Mouse (Mus musculus) lung, embryonic 16.5 days (tissue): ENCODE measurements around the gene Dab2ip. TPM values are rescaled to one million over a fixed set of nuclear protein-coding genes. Genes with fewer than 3 reads are reported as not detected.

Source experiments
- ATAC-seq: fragments of 200-750 bp; cut with Nextera tagmentation; 2 replicates; pipeline ENCODE4 v1.8.0; 2017; ENCODE audit warnings: low read depth, mild to moderate bottlenecking, moderate library complexity
- H3K27ac ChIP-seq: fragments of 300-500 bp; sonication (generic); 2 replicates; pipeline ENCODE4 v1.5.1; 2014; ENCODE audit warnings: mild to moderate bottlenecking, control low read depth, low read length
- H3K27me3 ChIP-seq: fragments of 300-500 bp; sonication (generic); 2 replicates; pipeline ENCODE4 v1.6.1; 2014; ENCODE audit warnings: low read depth, low read length, mixed read lengths; ENCODE audit not compliant: control insufficient read depth, insufficient read depth
- H3K36me3 ChIP-seq: fragments of 300-500 bp; sonication (generic); 2 replicates; pipeline ENCODE4 v1.6.1; 2014; ENCODE audit warnings: low read length; ENCODE audit not compliant: control insufficient read depth, insufficient read depth
- H3K4me1 ChIP-seq: fragments of 300-500 bp; sonication (generic); replicated peaks from 2 replicates; pipeline ENCODE4 v1.6.1; 2014; ENCODE audit warnings: low read length, mixed read lengths; ENCODE audit not compliant: control insufficient read depth, insufficient read depth
- H3K4me2 ChIP-seq: fragments of 300-500 bp; sonication (generic); 2 replicates; pipeline ENCODE4 v1.6.1; 2014; ENCODE audit warnings: low read depth, low read length, control low read depth
- H3K4me3 ChIP-seq: fragments of 300-500 bp; sonication (generic); 2 replicates; pipeline ENCODE4 v1.5.1; 2014; ENCODE audit warnings: mild to moderate bottlenecking, low read length, control low read depth
- H3K9ac ChIP-seq: fragments of 300-500 bp; sonication (generic); 2 replicates; pipeline ENCODE4 v1.6.1; 2014; ENCODE audit warnings: low read length, control low read depth
- H3K9me3 ChIP-seq: fragments of 300-500 bp; sonication (generic); 2 replicates; pipeline ENCODE4 v1.6.1; 2016; ENCODE audit warnings: low read length; ENCODE audit not compliant: control insufficient read depth
- WGBS: fragments of 180-500 bp; shearing (Covaris S2); extraction: QIAGEN DNeasy Blood & Tissue Kit; methylation state at CpG from one replicate; pipeline ENCODE4 v1.1.7; 2014; 5-methylcytosine and 5-hydroxymethylcytosine counted together
- polyA plus RNA-seq: library from polyadenylated mRNA; unstranded; fragments of >200 nt; fragmentation: Nextera tagmentation; extraction: Ambion mirVana; gene quantifications from 2 replicates; pipeline ENCODE4 v1.2.1, GENCODE M21; 2015

The Dab2ip gene
- polyA plus RNA-seq, 1 experiment from 2014 or later = 34.2 TPM

- no peak overlapping the region for H3K9ac ChIP-seq
- 54% methylated on average over 3 of the region's 3 CpGs for WGBS
- H3K27me3 ChIP-seq = no peaks in the 10 kb centered on the region
- H3K9me3 ChIP-seq = no peaks in the 10 kb centered on the region
- no peak overlapping the region for H3K4me3 ChIP-seq
- ATAC-seq = no peak
- H3K4me1 ChIP-seq = peaks cover 33% of the 10 kb centered on the region
- no peak overlapping the region for H3K27ac ChIP-seq
- no peak overlapping the region for H3K4me2 ChIP-seq
- H3K36me3 ChIP-seq = no peaks in the 10 kb centered on the region
Measured at GRCm38 (mm10) chr2:35598819-35599218, 40.8 kb downstream of the Dab2ip start.

- Histone ChIP-seq H3K9ac (no peak overlapping the region), H3K4me2 (no peak overlapping the region), H3K27ac (no peak overlapping the region), H3K4me3 (no peak overlapping the region), H3K27me3 (no peaks in the 10 kb centered on the region), H3K36me3 (no peaks in the 10 kb centered on the region), H3K9me3 (no peaks in the 10 kb centered on the region), H3K4me1 (peaks cover 16% of the 10 kb centered on the region)
- ATAC-seq = no peak
- 82% methylated on average over 3 of the region's 3 CpGs for WGBS
Measured at GRCm38 (mm10) chr2:35601665-35602064, 43.6 kb downstream of the Dab2ip start.

GRCm38 (mm10) chr2:35607476-35607875 is 49.4 kb downstream of the Dab2ip start:
- H3K27ac ChIP-seq = no peak overlapping the region
- WGBS = 41% methylated on average over 8 of the region's 8 CpGs
- no peaks in the 10 kb centered on the region for H3K27me3 ChIP-seq
- ATAC-seq = no peak
- H3K36me3 ChIP-seq = no peaks in the 10 kb centered on the region
- H3K9me3 ChIP-seq = no peaks in the 10 kb centered on the region
- no peak overlapping the region for H3K9ac ChIP-seq
- H3K4me1 ChIP-seq = peaks cover 25% of the 10 kb centered on the region
- H3K4me3 ChIP-seq = no peak overlapping the region
- no peak overlapping the region for H3K4me2 ChIP-seq

- Histone ChIP-seq H3K4me3 (no peak overlapping the region), H3K4me2 (no peak overlapping the region), H3K27ac (no peak overlapping the region), H3K9me3 (no peaks in the 10 kb centered on the region), H3K27me3 (no peaks in the 10 kb centered on the region), H3K36me3 (no peaks in the 10 kb centered on the region), H3K9ac (no peak overlapping the region), H3K4me1 (peaks cover 33% of the 10 kb centered on the region)
- ATAC-seq = no peak
- WGBS = 86% methylated on average over 7 of the region's 7 CpGs
Measured at GRCm38 (mm10) chr2:35608856-35609255, 50.8 kb downstream of the Dab2ip start.

- 38% methylated on average over 9 of the region's 9 CpGs for WGBS
- no peak overlapping the region for H3K27ac ChIP-seq
- H3K36me3 ChIP-seq = no peaks in the 10 kb centered on the region
- H3K9me3 ChIP-seq = no peaks in the 10 kb centered on the region
- ATAC-seq = peak; percentile 42
- H3K4me3 ChIP-seq = no peak overlapping the region
- no peaks in the 10 kb centered on the region for H3K27me3 ChIP-seq
- no peak overlapping the region for H3K4me2 ChIP-seq
- no peak overlapping the region for H3K9ac ChIP-seq
- peaks cover 38% of the 10 kb centered on the region for H3K4me1 ChIP-seq
Measured at GRCm38 (mm10) chr2:35609317-35609716, 51.3 kb downstream of the Dab2ip start.

GRCm38 (mm10) chr2:35610168-35610951 is 52.3 kb downstream of the Dab2ip start:
- no peak overlapping the region for H3K4me2 ChIP-seq
- no peak overlapping the region for H3K9ac ChIP-seq
- WGBS = 18% methylated on average over 11 of the region's 11 CpGs
- no peak for ATAC-seq
- H3K4me3 ChIP-seq = no peak overlapping the region
- H3K27me3 ChIP-seq = no peaks in the 10 kb centered on the region
- no peaks in the 10 kb centered on the region for H3K36me3 ChIP-seq
- H3K4me1 ChIP-seq = peaks cover 48% of the 10 kb centered on the region
- no peak overlapping the region for H3K27ac ChIP-seq
- no peaks in the 10 kb centered on the region for H3K9me3 ChIP-seq

GRCm38 (mm10) chr2:35610976-35611375 is 52.9 kb downstream of the Dab2ip start:
- Histone ChIP-seq H3K4me1 (peaks cover 54% of the 10 kb centered on the region), H3K27me3 (no peaks in the 10 kb centered on the region), H3K36me3 (no peaks in the 10 kb centered on the region), H3K27ac (no peak overlapping the region), H3K4me3 (no peak overlapping the region), H3K9ac (no peak overlapping the region), H3K4me2 (no peak overlapping the region), H3K9me3 (no peaks in the 10 kb centered on the region)
- no peak for ATAC-seq
- whole genome bisulfite sequencing = 79% methylated on average over 7 of the region's 7 CpGs

- ATAC-seq = no peak
- Histone ChIP-seq H3K4me1 (peaks cover 57% of the 10 kb centered on the region), H3K9me3 (no peaks in the 10 kb centered on the region), H3K9ac (no peak overlapping the region), H3K27me3 (no peaks in the 10 kb centered on the region), H3K4me3 (no peak overlapping the region), H3K27ac (no peak overlapping the region), H3K36me3 (no peaks in the 10 kb centered on the region), H3K4me2 (no peak overlapping the region)
- 79% methylated on average over 4 of the region's 4 CpGs for WGBS
Measured at GRCm38 (mm10) chr2:35611645-35612044, 53.6 kb downstream of the Dab2ip start.

GRCm38 (mm10) chr2:35612297-35612696 is 54.2 kb downstream of the Dab2ip start:
- Histone ChIP-seq H3K4me1 (peaks cover 63% of the 10 kb centered on the region), H3K9me3 (no peaks in the 10 kb centered on the region), H3K36me3 (no peaks in the 10 kb centered on the region), H3K4me2 (no peak overlapping the region), H3K9ac (0 out of 2 replicates have a peak overlapping the region, but pooled peaks have one; percentile 14), H3K27me3 (no peaks in the 10 kb centered on the region), H3K4me3 (no peak overlapping the region), H3K27ac (no peak overlapping the region)
- 77% methylated on average over 7 of the region's 7 CpGs for WGBS
- no peak for ATAC-seq
